Mouse (Mus musculus) T-cell, adult 2 months (primary cell): ENCODE measurements around the gene Ccdc158.

ENCODE experiments used
- DNase-seq: peaks from one replicate; pipeline ENCODE4 v3.0.0; 2022; ENCODE audit warnings: low spot score

The Ccdc158 gene

GRCm38 (mm10) chr5:92599030-92599429, 76.0 kb downstream of the Ccdc158 start:
- no peak for DNase-seq

GRCm38 (mm10) chr5:92596865-92597264, 78.2 kb downstream of the Ccdc158 start:
- no peak for DNase-seq

- DNase-seq, result no peak
Measured at GRCm38 (mm10) chr5:92595026-92595425, 80.0 kb downstream of the Ccdc158 start.

- DNase-seq, result no peak
Measured at GRCm38 (mm10) chr5:92585932-92586331, 89.1 kb downstream of the Ccdc158 start.

GRCm38 (mm10) chr5:92579559-92579958, 95.5 kb downstream of the Ccdc158 start:
- DNase-seq, result no peak

- DNase-seq, result no peak
Measured at GRCm38 (mm10) chr5:92571232-92571631, 103.8 kb downstream of the Ccdc158 start.

- DNase-seq, result no peak
Measured at GRCm38 (mm10) chr5:92562002-92562401, 113.1 kb downstream of the Ccdc158 start.

DNA sequence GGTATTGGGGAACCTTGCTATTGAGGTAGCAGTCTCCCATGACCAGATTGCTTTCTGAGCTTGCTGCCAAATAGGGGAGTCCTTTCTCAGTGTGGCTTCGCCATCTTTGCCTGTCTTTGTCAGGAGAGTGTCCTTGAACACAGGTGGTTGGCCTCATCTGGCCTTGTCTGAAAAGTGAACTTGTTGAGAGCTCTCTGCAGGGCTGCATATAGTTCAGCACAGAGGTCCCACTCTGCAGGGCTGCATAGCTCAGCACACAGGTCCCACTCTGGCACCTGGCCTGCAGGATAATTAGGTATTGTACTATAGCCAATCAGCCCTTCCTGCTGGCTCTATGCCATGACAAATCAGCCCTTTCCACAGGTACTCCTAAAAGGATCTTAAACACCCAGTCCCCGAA, 114.9 kb downstream of the Ccdc158 start:
- DNase-seq, result no peak
